Mouse (Mus musculus): ENCODE results near the gene Gnptg. TPM values are rescaled to one million over a fixed set of nuclear protein-coding genes. Genes with fewer than 3 reads are reported as not detected.

Gene Gnptg
- polyA plus RNA-seq, 1 experiment, result 123 TPM

- TF ChIP-seq POLR2A (IDR thresholded peaks at IDR 0.05; ENCODE audit: low read depth, low read length) (no peak), CTCF (conservative IDR thresholded peaks at IDR 0.05; ENCODE audit: insufficient read depth, insufficient read length, low read depth, low read length) (peak; percentile 63)
- under 1% methylated on average over 45 of the region's 45 CpGs for WGBS
- Histone ChIP-seq H3K36me3 (ENCODE audit: control insufficient read depth, insufficient read depth, low read length) (no peaks in the 10 kb centered on the region; the same call in 1 of the 2 replicates), H3K4me1 (ENCODE audit: control insufficient read depth, insufficient read depth, low read length) (peaks cover 19% of the 10 kb centered on the region), H3K27ac (ENCODE audit: insufficient read depth, low read depth, low read length) (peak overlapping the region; percentile 100), H3K4me3 (ENCODE audit: insufficient read depth, low read depth, low read length) (peak overlapping the region; percentile 97), H3K27me3 (replicated peaks; ENCODE audit: control insufficient read depth, insufficient read depth, low read length) (no peaks in the 10 kb centered on the region)
- DNase-seq, result peak; percentile 100
These were observed 34.0 kb upstream of the Gnptg start for GRCm38 (mm10) chr17:25273706-25274501.

DNA sequence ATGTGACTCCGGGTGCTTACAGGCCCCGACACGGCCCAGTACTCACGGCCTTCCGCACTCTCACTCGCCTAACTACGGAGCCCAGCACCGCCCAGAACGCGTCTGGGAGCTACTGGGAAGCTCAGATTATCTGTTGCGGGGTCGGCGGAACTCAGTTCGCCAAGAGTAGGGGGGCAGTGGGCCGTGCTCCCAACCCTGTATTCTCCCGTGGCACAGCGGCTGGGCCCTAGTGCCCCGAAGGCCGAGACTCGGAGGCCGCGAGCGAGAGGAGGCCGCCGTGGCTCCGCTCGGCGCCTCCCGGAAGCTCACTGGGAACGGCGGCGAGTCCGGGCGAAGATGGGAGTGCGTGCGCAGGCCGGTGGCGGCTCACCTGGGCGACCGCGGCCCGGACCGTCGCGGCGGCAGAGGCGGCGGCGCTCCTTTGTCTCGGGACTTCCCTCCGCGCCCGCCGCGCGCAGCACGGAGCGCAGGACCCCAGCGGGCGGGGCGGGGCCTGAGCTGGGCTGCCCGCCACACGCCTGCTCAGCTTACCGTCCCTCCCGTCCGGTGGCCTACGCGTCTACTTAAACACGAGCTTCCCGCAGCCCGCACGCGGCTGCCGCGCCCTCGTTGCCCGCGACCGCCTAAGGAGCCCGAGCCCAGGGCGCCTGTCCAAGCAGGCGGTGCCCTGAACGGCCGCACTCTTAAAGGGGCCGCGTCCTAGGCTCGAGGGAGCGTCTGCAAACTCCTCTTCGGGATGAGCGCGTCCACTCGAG lies 33.2 kb upstream of the Gnptg start:
- TF ChIP-seq POLR2A (IDR thresholded peaks at IDR 0.05; ENCODE audit: low read depth, low read length) (no peak), CTCF (conservative IDR thresholded peaks at IDR 0.05; ENCODE audit: insufficient read depth, insufficient read length, low read depth, low read length) (no peak)
- Histone ChIP-seq H3K27me3 (replicated peaks; ENCODE audit: control insufficient read depth, insufficient read depth, low read length) (no peaks in the 10 kb centered on the region), H3K36me3 (ENCODE audit: control insufficient read depth, insufficient read depth, low read length) (no peaks in the 10 kb centered on the region; the same call in 1 of the 2 replicates), H3K4me3 (ENCODE audit: insufficient read depth, low read depth, low read length) (peak overlapping the region; percentile 97), H3K4me1 (ENCODE audit: control insufficient read depth, insufficient read depth, low read length) (peaks cover 19% of the 10 kb centered on the region), H3K27ac (ENCODE audit: insufficient read depth, low read depth, low read length) (peak overlapping the region; percentile 100)
- 1% methylated on average over 92 of the region's 92 CpGs for WGBS
- DNase-seq, result peak; percentile 57

DNA sequence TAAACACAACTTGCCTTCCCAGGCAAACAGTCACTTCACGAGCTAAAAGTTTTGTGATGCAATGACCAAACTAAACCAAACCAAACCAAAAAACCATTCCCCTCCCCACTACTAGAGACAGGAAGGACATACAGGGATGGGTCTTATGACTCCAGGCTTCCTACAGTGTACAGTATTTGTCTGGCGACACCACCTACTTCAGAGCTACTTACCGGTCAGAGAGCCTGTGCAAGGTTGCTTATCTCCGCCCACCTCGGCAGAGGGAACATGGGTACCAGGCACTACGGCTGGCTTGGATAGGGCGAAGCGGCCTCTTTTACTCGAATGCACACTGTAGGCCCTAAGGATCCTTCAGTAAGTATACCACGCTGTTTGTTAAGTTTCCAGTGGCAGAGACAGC lies 32.4 kb upstream of the Gnptg start:
- peak; percentile 50 for DNase-seq
- Histone ChIP-seq H3K4me1 (ENCODE audit: control insufficient read depth, insufficient read depth, low read length) (peaks cover 19% of the 10 kb centered on the region), H3K27me3 (replicated peaks; ENCODE audit: control insufficient read depth, insufficient read depth, low read length) (no peaks in the 10 kb centered on the region), H3K36me3 (ENCODE audit: control insufficient read depth, insufficient read depth, low read length) (peaks cover 4% of the 10 kb centered on the region; the same call in 1 of the 2 replicates), H3K27ac (ENCODE audit: insufficient read depth, low read depth, low read length) (0 out of 2 replicates have a peak overlapping the region, but pooled peaks have one; percentile 21), H3K4me3 (ENCODE audit: insufficient read depth, low read depth, low read length) (peak overlapping the region; percentile 97)
- no peak for TF ChIP-seq POLR2A (IDR thresholded peaks at IDR 0.05; ENCODE audit: low read depth, low read length)
- TF ChIP-seq CTCF (conservative IDR thresholded peaks at IDR 0.05; ENCODE audit: insufficient read depth, insufficient read length, low read depth, low read length), result no peak
- under 1% methylated on average over 10 of the region's 10 CpGs for WGBS

- H3K36me3 ChIP-seq (ENCODE audit: control insufficient read depth, insufficient read depth, low read length), result peaks cover 5% of the 10 kb centered on the region
- DNase-seq, result no peak
- no peaks in the 10 kb centered on the region for H3K27me3 ChIP-seq (replicated peaks; ENCODE audit: control insufficient read depth, insufficient read depth, low read length)
- no peak for TF ChIP-seq CTCF (conservative IDR thresholded peaks at IDR 0.05; ENCODE audit: insufficient read depth, insufficient read length, low read depth, low read length)
- no peak for TF ChIP-seq POLR2A (IDR thresholded peaks at IDR 0.05; ENCODE audit: low read depth, low read length)
- peaks cover 19% of the 10 kb centered on the region for H3K4me1 ChIP-seq (ENCODE audit: control insufficient read depth, insufficient read depth, low read length)
- no peak overlapping the region for H3K27ac ChIP-seq (ENCODE audit: insufficient read depth, low read depth, low read length)
- 43% methylated on average over 2 of the region's 2 CpGs for WGBS
- no peak overlapping the region for H3K4me3 ChIP-seq (ENCODE audit: insufficient read depth, low read depth, low read length)
These were observed 30.9 kb upstream of the Gnptg start for GRCm38 (mm10) chr17:25270795-25271335.

- 30% methylated on average over 3 of the region's 3 CpGs for whole genome bisulfite sequencing
- Histone ChIP-seq H3K4me3 (ENCODE audit: insufficient read depth, low read depth, low read length) (no peak overlapping the region), H3K27me3 (replicated peaks; ENCODE audit: control insufficient read depth, insufficient read depth, low read length) (no peaks in the 10 kb centered on the region), H3K27ac (ENCODE audit: insufficient read depth, low read depth, low read length) (no peak overlapping the region), H3K4me1 (ENCODE audit: control insufficient read depth, insufficient read depth, low read length) (no peaks in the 10 kb centered on the region), H3K36me3 (ENCODE audit: control insufficient read depth, insufficient read depth, low read length) (peaks cover 5% of the 10 kb centered on the region)
- DNase-seq, result peak; percentile 62
- TF ChIP-seq POLR2A (IDR thresholded peaks at IDR 0.05; ENCODE audit: low read depth, low read length) (no peak), CTCF (conservative IDR thresholded peaks at IDR 0.05; ENCODE audit: insufficient read depth, insufficient read length, low read depth, low read length) (peak; percentile 59; the same call in 1 of the 2 replicates)
These were observed 24.5 kb upstream of the Gnptg start for GRCm38 (mm10) chr17:25264453-25264852.

DNA sequence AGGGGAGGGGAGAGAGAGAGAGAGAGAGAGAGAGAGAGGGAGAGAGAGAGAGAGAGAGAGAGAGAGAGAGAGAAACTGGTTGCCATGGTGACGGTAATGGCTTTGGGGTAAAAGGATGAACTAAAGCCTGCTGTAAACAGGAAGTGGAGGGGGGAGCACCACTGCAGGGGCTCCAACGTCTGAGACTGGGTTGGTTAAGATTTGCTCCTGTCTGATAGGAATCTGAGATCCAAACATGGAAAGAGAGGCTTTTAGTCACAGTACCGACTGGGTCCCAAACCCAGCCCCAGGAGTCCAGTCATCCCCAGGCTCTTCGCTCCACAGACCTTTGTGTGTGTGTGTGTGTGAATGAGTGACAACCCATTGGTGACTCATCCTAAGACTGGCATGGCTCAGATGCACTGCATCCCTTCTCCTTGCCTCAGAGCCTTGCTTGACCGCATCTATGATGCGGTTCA lies 17.9 kb upstream of the Gnptg start:
- 50% methylated on average over 6 of the region's 6 CpGs for WGBS
- H3K27ac ChIP-seq (ENCODE audit: insufficient read depth, low read depth, low read length), result no peak overlapping the region; the same call in 1 of the 2 replicates

More for the DNA sequence above, 17.9 kb upstream of the Gnptg start:
- Histone ChIP-seq H3K27me3 (replicated peaks; ENCODE audit: control insufficient read depth, insufficient read depth, low read length) (no peaks in the 10 kb centered on the region), H3K36me3 (ENCODE audit: control insufficient read depth, insufficient read depth, low read length) (no peaks in the 10 kb centered on the region; the same call in 1 of the 2 replicates), H3K4me3 (ENCODE audit: insufficient read depth, low read depth, low read length) (no peak overlapping the region), H3K4me1 (ENCODE audit: control insufficient read depth, insufficient read depth, low read length) (no peaks in the 10 kb centered on the region)
- no peak for DNase-seq
- TF ChIP-seq CTCF (conservative IDR thresholded peaks at IDR 0.05; ENCODE audit: insufficient read depth, insufficient read length, low read depth, low read length) (no peak), POLR2A (IDR thresholded peaks at IDR 0.05; ENCODE audit: low read depth, low read length) (no peak)
